Mouse (Mus musculus): ENCODE results near the gene A830005F24Rik.

- TF ChIP-seq GATA1 (IDR thresholded peaks at IDR 0.05; ENCODE audit: low read length) (no peak), TAL1 (IDR thresholded peaks at IDR 0.05; ENCODE audit: low read length) (no peak)
These were observed 10.9 kb upstream of the A830005F24Rik start for GRCm38 (mm10) chr13:48502422-48502821.
